ENCODE assay signal across 11 mouse cellular contexts in genomic region chr1:155453180-155453579, GRCm38 (mm10). TPM values are rescaled to one million over a fixed set of nuclear protein-coding genes. Genes with fewer than 3 reads are reported as not detected.
DNase-seq lines count a peak whose midpoint lies in the region; ATAC-seq lines count a peak whose summit lies in the region.
"Had no signal": no experiment of that assay in that cellular context is flagged by ENCODE, and none has a peak within 500 bp of the region (broad histone marks: within the 10 kb centered on the region; RNA-seq: fewer than 3 reads in every experiment).

No protein-coding gene starts in this region.

- ATAC-seq in kidney, embryonic 16.5 days (ENCODE audit: low FRiP score, low TSS enrichment) = no peak
- 0 out of 2 replicates have a peak, but pooled peaks have one; percentile 18 for ATAC-seq in heart, embryonic 15.5 days (replicated peaks; ENCODE audit: insufficient number of reproducible peaks, insufficient read depth, low FRiP score, low read depth)
- ATAC-seq in erythroid progenitor cell, adult 5-6 weeks (replicated peaks; ENCODE audit: low FRiP score, poor library complexity, severe bottlenecking) = no peak
- ATAC-seq: midbrain, embryonic 16.5 days had no signal

- WGBS in kidney, embryonic 16.5 days = 75% methylated on average over 8 of the region's 8 CpGs
- WGBS in heart, embryonic 15.5 days = 67% methylated on average over 8 of the region's 8 CpGs

- H3K4me1 ChIP-seq in kidney, embryonic 16.5 days (ENCODE audit: insufficient read depth, low read length) = no peaks in the 10 kb centered on the region
- no peaks in the 10 kb centered on the region for H3K4me1 ChIP-seq in heart, embryonic 15.5 days (replicated peaks)

- H3K4me2 ChIP-seq in kidney, embryonic 16.5 days (replicated peaks; ENCODE audit: low read depth, low read length) = no peak overlapping the region
- H3K4me2 ChIP-seq in heart, embryonic 15.5 days = no peak overlapping the region
- H3K4me2 ChIP-seq: heart, embryonic 13.5 days had no signal

- no peaks in the 10 kb centered on the region for H3K9me3 ChIP-seq in kidney, embryonic 16.5 days (ENCODE audit: low read length)
- no peaks in the 10 kb centered on the region for H3K9me3 ChIP-seq in heart, embryonic 15.5 days (replicated peaks)
- H3K9me3 ChIP-seq: heart, embryonic 13.5 days had no signal

- no peak overlapping the region for H3K9ac ChIP-seq in kidney, embryonic 16.5 days (replicated peaks; ENCODE audit: low read length)
- no peak overlapping the region for H3K9ac ChIP-seq in heart, embryonic 15.5 days
- H3K9ac ChIP-seq: heart, embryonic 13.5 days; liver, embryonic 14.5 days had no signal

- DNase-seq in kidney, adult 18-20 months = peak; percentile 65
- DNase-seq in cerebellum, adult 9-11 months = peak; percentile 35
- peak; percentile 82 for DNase-seq in skeletal muscle tissue, adult 2 months (ENCODE audit: low read depth, low spot score)
- DNase-seq in neural tube, embryonic 10.5 days (ENCODE audit: extremely low spot score, low spot score) = no peak
- no peak for DNase-seq in c-Kit-positive CD71-positive TER-119-positive erythroid progenitor cells, embryonic 14.5 days (ENCODE audit: low spot score)

- no peak overlapping the region for H3K4me3 ChIP-seq in kidney, embryonic 16.5 days (ENCODE audit: low read length)
- H3K4me3 ChIP-seq in heart, embryonic 15.5 days = no peak overlapping the region
- H3K4me3 ChIP-seq: heart, embryonic 13.5 days had no signal

- no peaks in the 10 kb centered on the region for H3K36me3 ChIP-seq in kidney, embryonic 16.5 days (ENCODE audit: insufficient read depth, low read length)
- H3K36me3 ChIP-seq in heart, embryonic 15.5 days = no peaks in the 10 kb centered on the region
- H3K36me3 ChIP-seq: heart, embryonic 13.5 days had no signal

- H3K27me3 ChIP-seq in kidney, embryonic 16.5 days (ENCODE audit: insufficient read depth, low read length) = no peaks in the 10 kb centered on the region
- H3K27me3 ChIP-seq in heart, embryonic 15.5 days = no peaks in the 10 kb centered on the region
- H3K27me3 ChIP-seq: heart, embryonic 13.5 days had no signal

- no peak overlapping the region for H3K27ac ChIP-seq in kidney, embryonic 16.5 days (ENCODE audit: low read length)
- H3K27ac ChIP-seq in heart, embryonic 15.5 days = no peak overlapping the region
- H3K27ac ChIP-seq: heart, embryonic 13.5 days; liver, embryonic 14.5 days had no signal

RNA-seq across cellular contexts. Expression of gene Xpr1, which starts 36.0 kb away (rescaled TPM):
- polyA plus RNA-seq in kidney, embryonic 16.5 days (2015; fragmentation: Nextera tagmentation; extraction: Ambion mirVana) = 9.2 and 12.6 TPM in 2 replicates
- polyA plus RNA-seq in heart, embryonic 15.5 days (2015; fragmentation: Nextera tagmentation; extraction: Ambion mirVana) = 8.9 and 10.2 TPM in 2 replicates
- 31.0 and 38.1 TPM in 2 replicates for total RNA-seq in erythroid progenitor cell, adult 5-6 weeks (2015; ENCODE audit: low replicate concordance)
- total RNA-seq in erythroid progenitor cell, adult 5-6 weeks (2017; ENCODE audit: low replicate concordance) = 15.9 and 28.3 TPM in 2 replicates

Comparison
In these comparisons a context has a peak if more than half of its experiments do, and no peak if none do; other contexts are left out.
1. DNase-seq: peak in kidney, adult 18-20 months (single experiment), cerebellum, adult 9-11 months (single experiment) and skeletal muscle tissue, adult 2 months (single experiment); none in neural tube, embryonic 10.5 days (single experiment) and c-Kit-positive CD71-positive TER-119-positive erythroid progenitor cells, embryonic 14.5 days (single experiment).